Mouse (Mus musculus) spleen, adult 2 months (tissue): Measurements from ENCODE around the gene Car14. TPM values are rescaled to one million over a fixed set of nuclear protein-coding genes. Genes with fewer than 3 reads are reported as not detected.
A peak's percentile ranks its signal among the peaks of the same experiment; 100 is the strongest.

Source experiments
- DNase-seq, 2 experiments: peaks; one replicate each; pipeline versions ENCODE4 v3.0.0 to v3.0.0-alpha.2; 2012 to 2021; ENCODE audit warnings: low spot score in 2 of 2, low read depth in 1 of 2
- H3K27ac ChIP-seq: fragments of 200-500 bp; 2 replicates; pipeline ENCODE4 v1.5.1; 2012; ENCODE audit warnings: low read length, inconsistent platforms; ENCODE audit not compliant: insufficient read depth
- H3K27me3 ChIP-seq: fragments of 200-500 bp; 2 replicates; pipeline ENCODE4 v1.6.1; 2012; ENCODE audit warnings: mild to moderate bottlenecking, moderate library complexity, low read length, inconsistent platforms; ENCODE audit not compliant: control insufficient read depth, insufficient read depth
- H3K36me3 ChIP-seq: fragments of 200-500 bp; 2 replicates; pipeline ENCODE4 v1.6.1; 2012; ENCODE audit warnings: mild to moderate bottlenecking, low read length, inconsistent platforms; ENCODE audit not compliant: control insufficient read depth, insufficient read depth
- H3K4me1 ChIP-seq: fragments of 200-500 bp; 2 replicates; pipeline ENCODE4 v1.6.1; 2011; ENCODE audit warnings: inconsistent platforms; ENCODE audit not compliant: control insufficient read depth, insufficient read depth, insufficient read length
- H3K4me3 ChIP-seq: fragments of 200-500 bp; 2 replicates; pipeline ENCODE4 v1.5.1; 2011; ENCODE audit warnings: mild to moderate bottlenecking, inconsistent platforms; ENCODE audit not compliant: insufficient read depth, insufficient read length; ENCODE audit errors: extremely low read depth
- CTCF ChIP-seq: fragments of 200-500 bp; IDR thresholded peaks from 2 replicates; pipeline ENCODE4 v1.5.1; 2011; ENCODE audit warnings: mild to moderate bottlenecking, inconsistent platforms; ENCODE audit not compliant: insufficient read depth, insufficient read length, insufficient replicate concordance; ENCODE audit errors: extremely low read depth
- POLR2A ChIP-seq: fragments of 200-500 bp; IDR thresholded peaks from 2 replicates; pipeline ENCODE4 v1.6.1; 2011; ENCODE audit warnings: low read depth, low read length, inconsistent platforms
- WGBS: fragments of 180-500 bp; shearing (Covaris S2); methylation state at CpG from one replicate; pipeline ENCODE4 v1.1.7; 2018; 5-methylcytosine and 5-hydroxymethylcytosine counted together
- polyA plus RNA-seq: library from polyadenylated mRNA; depleted of rRNA; stranded (reverse); fragments of >200 nt; gene quantifications from 2 replicates; pipeline ENCODE4 v1.2.3, GENCODE M21; 2012; rRNA removed

The Car14 gene
- polyA plus RNA-seq, 1 experiment, result 0.50 TPM

GRCm38 (mm10) chr3:95856115-95856514 lies 48.4 kb downstream of the Car14 start:
- WGBS, result 41% methylated on average over 7 of the region's 7 CpGs

DNA sequence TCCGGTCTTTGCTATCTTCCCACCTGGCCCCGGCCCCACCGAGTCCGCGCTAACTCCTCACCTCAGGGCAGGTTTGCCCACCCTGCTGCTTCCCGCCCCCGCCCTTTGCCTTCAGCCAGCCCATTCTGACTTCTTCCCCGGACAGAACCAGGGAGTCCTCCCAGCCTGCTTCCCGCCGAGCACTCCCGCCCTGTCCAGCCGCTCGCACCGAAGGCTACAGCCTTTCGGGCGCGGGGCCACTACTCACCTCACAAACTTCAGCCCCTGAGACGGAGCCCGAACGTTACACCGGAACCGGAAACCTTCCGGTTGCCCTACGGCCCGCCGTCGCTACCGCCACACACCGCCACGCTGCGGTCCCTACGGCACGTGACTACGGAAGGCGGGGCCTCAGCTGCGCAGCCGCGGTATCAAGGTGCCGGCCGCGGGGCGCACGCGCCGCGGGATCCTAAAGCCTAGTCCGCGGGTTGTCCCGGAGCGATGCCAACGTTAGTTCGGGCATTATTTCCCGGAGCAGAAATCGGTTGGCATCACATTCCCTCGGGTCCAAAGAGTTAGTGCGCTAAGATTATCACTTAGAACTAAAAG lies 48.9 kb downstream of the Car14 start, which contains the start of gene Prpf3:
TSS of gene Prpf3 (minus strand) at position 384 of the 588 bp plus-strand sequence.
- peak within 1 kb of the TSS; percentile 77 for H3K4me3 ChIP-seq
- under 1% methylated on average over 56 of the region's 56 CpGs for WGBS
- H3K27me3 ChIP-seq, result no peaks in the 10 kb centered on the region
- peak; percentile 77 to 94 for DNase-seq
- no peak for TF ChIP-seq CTCF
- TF ChIP-seq POLR2A, result peak; percentile 54
- H3K27ac ChIP-seq, result peak within 1 kb of the TSS; percentile 68
- H3K36me3 ChIP-seq, result peaks cover 20% of the 10 kb centered on the region
- H3K4me1 ChIP-seq, result no peaks in the 10 kb centered on the region; the same call in 1 of the 2 replicates

More at GRCm38 (mm10) chr3:95856115-95856514, 48.4 kb downstream of the Car14 start:
- Histone ChIP-seq H3K36me3 (peaks cover 16% of the 10 kb centered on the region), H3K4me3 (peak overlapping the region; percentile 77), H3K27me3 (no peaks in the 10 kb centered on the region), H3K27ac (no peak overlapping the region; the same call in 1 of the 2 replicates), H3K4me1 (no peaks in the 10 kb centered on the region; the same call in 1 of the 2 replicates)
- no peak for DNase-seq
- TF ChIP-seq CTCF (no peak), POLR2A (no peak)

GRCm38 (mm10) chr3:95851317-95851716 lies 53.2 kb downstream of the Car14 start:
- WGBS, result 84% methylated on average over 8 of the region's 8 CpGs
- TF ChIP-seq CTCF, result no peak
- TF ChIP-seq POLR2A, result no peak

DNA sequence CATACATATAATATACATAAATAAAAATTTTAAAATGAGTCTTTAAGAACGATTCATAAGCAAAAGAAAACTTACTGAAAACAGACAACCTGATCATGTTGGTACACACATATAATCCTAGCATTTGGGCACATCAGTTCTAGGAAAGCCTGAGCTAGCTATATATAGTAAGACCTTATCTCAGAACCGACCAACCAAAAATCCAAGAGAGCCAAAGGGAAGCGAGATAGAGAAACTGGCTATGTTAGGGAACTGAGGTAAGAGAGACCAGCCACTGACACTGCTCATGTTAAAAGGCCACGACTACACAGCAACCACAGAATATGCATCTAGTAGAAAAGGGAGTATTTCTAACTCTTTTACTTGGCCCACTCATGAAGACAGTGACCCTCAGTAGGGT lies 53.9 kb downstream of the Car14 start:
- peaks cover 55% of the 10 kb centered on the region for H3K36me3 ChIP-seq
- no peaks in the 10 kb centered on the region; the same call in 1 of the 2 replicates for H3K4me1 ChIP-seq
- 83% methylated on average over 4 of the region's 4 CpGs for WGBS
- no peak overlapping the region for H3K27ac ChIP-seq
- TF ChIP-seq POLR2A (no peak), CTCF (no peak)
- no peak overlapping the region for H3K4me3 ChIP-seq
- no peak for DNase-seq
- no peaks in the 10 kb centered on the region for H3K27me3 ChIP-seq

More at GRCm38 (mm10) chr3:95851317-95851716, 53.2 kb downstream of the Car14 start:
- H3K36me3 ChIP-seq, result peaks cover 49% of the 10 kb centered on the region
- H3K4me3 ChIP-seq, result no peak overlapping the region
- no peaks in the 10 kb centered on the region; the same call in 1 of the 2 replicates for H3K4me1 ChIP-seq
- no peak for DNase-seq
- H3K27me3 ChIP-seq, result no peaks in the 10 kb centered on the region
- H3K27ac ChIP-seq, result no peak overlapping the region

Other genes starting within 250 kb of the Car14 start
- gene Mcl1, start 245.9 kb downstream of the Car14 start, polyA plus RNA-seq, result 169 and 276 TPM in 2 replicates
- gene Adamtsl4, start 216.8 kb downstream of the Car14 start, polyA plus RNA-seq, result 7.9 and 8.1 TPM in 2 replicates
- gene Ecm1, start 165.1 kb downstream of the Car14 start, polyA plus RNA-seq, result 62.3 and 104 TPM in 2 replicates
- gene Tars2, start 144.5 kb downstream of the Car14 start, polyA plus RNA-seq, result 29.5 and 29.7 TPM in 2 replicates
- gene Rprd2, start 85.8 kb downstream of the Car14 start, polyA plus RNA-seq, result 11.3 and 15.7 TPM in 2 replicates
- gene Prpf3, start 48.8 kb downstream of the Car14 start, polyA plus RNA-seq, result 8.6 and 12.1 TPM in 2 replicates
- gene Mrps21, start 33.2 kb downstream of the Car14 start, polyA plus RNA-seq, result 28.0 and 30.7 TPM in 2 replicates
- gene Ciart, start 22.4 kb downstream of the Car14 start, polyA plus RNA-seq, result 3.3 and 3.8 TPM in 2 replicates
- 11.5 and 12.7 TPM in 2 replicates for gene BC028528, start 12.7 kb downstream of the Car14 start, polyA plus RNA-seq
- 100 and 174 TPM in 2 replicates for gene Aph1a, start 10.7 kb downstream of the Car14 start, polyA plus RNA-seq
- gene Anp32e, start 24.6 kb upstream of the Car14 start, polyA plus RNA-seq, result 12.7 and 21.2 TPM in 2 replicates
- gene Plekho1, start 91.3 kb upstream of the Car14 start, polyA plus RNA-seq, result 60.1 and 91.7 TPM in 2 replicates
- gene Vps45, start 153.8 kb upstream of the Car14 start, polyA plus RNA-seq, result 2.0 and 2.5 TPM in 2 replicates
- 11.1 and 19.8 TPM in 2 replicates for gene Otud7b, start 199.8 kb upstream of the Car14 start, polyA plus RNA-seq